Mouse (Mus musculus) CH12.LX (cell line): ENCODE results near the gene Dclre1b. TPM values are rescaled to one million over a fixed set of nuclear protein-coding genes. Genes with fewer than 3 reads are reported as not detected.

Source experiments
- DNase-seq: peaks from one replicate; pipeline ENCODE4 v3.0.0-alpha.2; 2013; ENCODE audit errors: extremely low read depth
- H3K27ac ChIP-seq: 2 replicates; pipeline ENCODE4 v1.5.1; 2012; ENCODE audit warnings: low read depth, mild to moderate bottlenecking, control low read depth, moderate library complexity; ENCODE audit not compliant: insufficient read depth
- H3K27me3 ChIP-seq: replicated peaks from 2 replicates; pipeline ENCODE3; 2012; ENCODE audit warnings: inconsistent platforms
- H3K36me3 ChIP-seq, 2 experiments: replicated peaks in 1 of 2; 2 replicates each; pipeline versions ENCODE3 to v1.6.1; 2012; ENCODE audit warnings: inconsistent platforms in 1 of 2, low read length in 1 of 2, mild to moderate bottlenecking in 1 of 2, mixed read lengths in 1 of 2, moderate library complexity in 1 of 2; ENCODE audit not compliant: control insufficient read depth in 1 of 2, insufficient read depth in 1 of 2
- H3K4me1 ChIP-seq, 2 experiments: 2 replicates each; pipeline ENCODE4 v1.6.1; 2012; ENCODE audit warnings: inconsistent platforms in 1 of 2, moderate library complexity in 1 of 2; ENCODE audit not compliant: insufficient read depth in 2 of 2, control insufficient read depth in 1 of 2
- H3K4me2 ChIP-seq: 2 replicates; pipeline ENCODE4 v1.6.1; 2012; ENCODE audit warnings: low read depth, mild to moderate bottlenecking, control low read depth; ENCODE audit not compliant: poor library complexity, insufficient read depth, severe bottlenecking
- H3K4me3 ChIP-seq, 3 experiments: fragments of 150-350 bp in 1 of 3; sonication (generic) in 1 of 3; replicated peaks in 1 of 3; 2 replicates each; pipeline versions ENCODE3 to v1.5.1; 2011 to 2012; ENCODE audit warnings: low read depth in 2 of 3, low read length in 2 of 3, mild to moderate bottlenecking in 2 of 3, moderate library complexity in 2 of 3, control low read depth in 1 of 3, improper control_type of control experiment in 1 of 3, inconsistent platforms in 1 of 3, mixed read lengths in 1 of 3; ENCODE audit not compliant: poor library complexity in 1 of 3
- H3K79me2 ChIP-seq: replicated peaks from 2 replicates; pipeline ENCODE4 v1.6.1; 2012; ENCODE audit warnings: mild to moderate bottlenecking, moderate library complexity; ENCODE audit not compliant: control insufficient read depth, poor library complexity, insufficient read depth, severe bottlenecking; ENCODE audit errors: extremely low read depth
- H3K9ac ChIP-seq: 2 replicates; pipeline ENCODE4 v1.6.1; 2012; ENCODE audit warnings: low read depth, mild to moderate bottlenecking, control low read depth, moderate library complexity; ENCODE audit not compliant: insufficient read depth
- H3K9me3 ChIP-seq: replicated peaks from 2 replicates; pipeline ENCODE3; 2012; ENCODE audit warnings: low read length, inconsistent platforms, mixed read lengths
- BHLHE40 ChIP-seq: IDR thresholded peaks from 2 replicates; pipeline ENCODE4 v1.6.1; 2011; ENCODE audit warnings: mild to moderate bottlenecking, low read depth, low read length, improper control_type of control experiment
- CHD2 ChIP-seq: IDR thresholded peaks from 2 replicates; pipeline ENCODE4 v1.6.1; 2011; ENCODE audit warnings: low read length, improper control_type of control experiment
- CTCF ChIP-seq, 2 experiments: IDR thresholded peaks in 1 of 2; conservative IDR thresholded peaks in 1 of 2; 2 replicates each; pipeline ENCODE4 v1.5.1; 2011 to 2012; ENCODE audit warnings: low read depth in 2 of 2, low read length in 2 of 2, improper control_type of control experiment in 1 of 2, inconsistent platforms in 1 of 2, mild to moderate bottlenecking in 1 of 2, moderate library complexity in 1 of 2
- E2F4 ChIP-seq: IDR thresholded peaks from 2 replicates; pipeline ENCODE4 v1.6.1; 2011; ENCODE audit warnings: low read depth, low read length, improper control_type of control experiment; ENCODE audit not compliant: insufficient replicate concordance
- ELF1 ChIP-seq: IDR thresholded peaks from 2 replicates; pipeline ENCODE4 v1.6.1; 2014; ENCODE audit warnings: low read depth, mild to moderate bottlenecking, inconsistent platforms, low read length, improper control_type of control experiment
- HCFC1 ChIP-seq: IDR thresholded peaks from 2 replicates; pipeline ENCODE4 v1.6.1; 2012; ENCODE audit warnings: low read depth, mild to moderate bottlenecking, inconsistent platforms, low read length, improper control_type of control experiment
- IRF4 ChIP-seq: IDR thresholded peaks from 2 replicates; pipeline ENCODE4 v1.6.1; 2014; ENCODE audit warnings: low read depth, mild to moderate bottlenecking, inconsistent platforms, low read length, improper control_type of control experiment
- JUN ChIP-seq: IDR thresholded peaks from 2 replicates; pipeline ENCODE4 v1.6.1; 2011; ENCODE audit warnings: low read depth, mild to moderate bottlenecking, low read length, improper control_type of control experiment, moderate library complexity; ENCODE audit not compliant: insufficient read depth
- JUND ChIP-seq: conservative IDR thresholded peaks from 2 replicates; pipeline ENCODE4 v1.6.1; 2011; ENCODE audit warnings: low read depth, low read length, improper control_type of control experiment
- KAT2A ChIP-seq: IDR thresholded peaks from 2 replicates; pipeline ENCODE4 v1.6.1; 2012; ENCODE audit warnings: low read length, improper control_type of control experiment, inconsistent platforms; ENCODE audit not compliant: insufficient replicate concordance
- MAFK ChIP-seq: IDR thresholded peaks from 2 replicates; pipeline ENCODE4 v1.6.1; 2011; ENCODE audit warnings: low read length, improper control_type of control experiment; ENCODE audit not compliant: insufficient replicate concordance
- MAX ChIP-seq: IDR thresholded peaks from 2 replicates; pipeline ENCODE4 v1.6.1; 2011; ENCODE audit warnings: low read length, improper control_type of control experiment
- MAZ ChIP-seq: IDR thresholded peaks from 2 replicates; pipeline ENCODE4 v1.6.1; 2012; ENCODE audit warnings: low read depth, mild to moderate bottlenecking, inconsistent platforms, low read length, improper control_type of control experiment, moderate library complexity
- MYC ChIP-seq: IDR thresholded peaks from 2 replicates; pipeline ENCODE4 v1.6.1; 2011; ENCODE audit warnings: low read depth, mild to moderate bottlenecking, improper control_type of control experiment, low read length
- NELFE ChIP-seq: IDR thresholded peaks from 2 replicates; pipeline ENCODE4 v1.6.1; 2011; ENCODE audit warnings: low read depth, low read length, improper control_type of control experiment
- NRF1 ChIP-seq: IDR thresholded peaks from 2 replicates; pipeline ENCODE4 v1.6.1; 2014; ENCODE audit warnings: low read depth, mild to moderate bottlenecking, inconsistent platforms, low read length, improper control_type of control experiment, moderate library complexity
- PAX5 ChIP-seq: IDR thresholded peaks from 2 replicates; pipeline ENCODE4 v1.6.1; 2012; ENCODE audit warnings: low read length, inconsistent platforms, mixed read lengths
- POLR2A ChIP-seq: IDR thresholded peaks from 2 replicates; pipeline ENCODE4 v1.6.1; 2011; ENCODE audit warnings: low read depth, mild to moderate bottlenecking, improper control_type of control experiment, low read length
- POLR2AphosphoS2 ChIP-seq: IDR thresholded peaks from 2 replicates; pipeline ENCODE4 v1.6.1; 2011; ENCODE audit warnings: low read depth, low read length, improper control_type of control experiment
- RAD21 ChIP-seq: IDR thresholded peaks from 2 replicates; pipeline ENCODE4 v1.6.1; 2011; ENCODE audit warnings: low read depth, mild to moderate bottlenecking, low read length, improper control_type of control experiment, moderate library complexity
- RCOR1 ChIP-seq: conservative IDR thresholded peaks from 2 replicates; pipeline ENCODE4 v1.6.1; 2012; ENCODE audit warnings: low read depth, mild to moderate bottlenecking, inconsistent platforms, low read length, improper control_type of control experiment
- SIN3A ChIP-seq: IDR thresholded peaks from 2 replicates; pipeline ENCODE4 v1.6.1; 2012; ENCODE audit warnings: low read length, improper control_type of control experiment, inconsistent platforms
- SMC3 ChIP-seq: IDR thresholded peaks from 2 replicates; pipeline ENCODE4 v1.6.1; 2011; ENCODE audit warnings: low read depth, low read length, improper control_type of control experiment
- TBP ChIP-seq: conservative IDR thresholded peaks from 2 replicates; pipeline ENCODE4 v1.6.1; 2011; ENCODE audit warnings: low read depth, low read length, improper control_type of control experiment
- TCF12 ChIP-seq: IDR thresholded peaks from 2 replicates; pipeline ENCODE4 v1.6.1; 2014; ENCODE audit warnings: low read depth, mild to moderate bottlenecking, inconsistent platforms, low read length, improper control_type of control experiment
- UBTF ChIP-seq: IDR thresholded peaks from 2 replicates; pipeline ENCODE4 v1.6.1; 2012; ENCODE audit warnings: low read depth, mild to moderate bottlenecking, inconsistent platforms, low read length, improper control_type of control experiment, moderate library complexity
- USF2 ChIP-seq: conservative IDR thresholded peaks from 2 replicates; pipeline ENCODE4 v1.6.1; 2011; ENCODE audit warnings: low read depth, low read length, improper control_type of control experiment
- ZKSCAN1 ChIP-seq: IDR thresholded peaks from 2 replicates; pipeline ENCODE4 v1.6.1; 2012; ENCODE audit warnings: low read depth, inconsistent platforms, low read length, improper control_type of control experiment, borderline replicate concordance
- ZMIZ1 ChIP-seq: IDR thresholded peaks from 2 replicates; pipeline ENCODE4 v1.6.1; 2012; ENCODE audit warnings: low read depth, mild to moderate bottlenecking, inconsistent platforms, low read length, improper control_type of control experiment
- ZNF384 ChIP-seq: IDR thresholded peaks from 2 replicates; pipeline ENCODE4 v1.6.1; 2012; ENCODE audit warnings: low read depth, low read length, improper control_type of control experiment, inconsistent platforms
- dilution Hi-C: fragments of 300-500 bp; cut with MboI; formaldehyde crosslinking; loops from 2 replicates; pipeline ENCODE4 v1.14.3; 2020; ENCODE audit warnings: low sequenced_read_pairs; ENCODE audit not compliant: extremely low pct_unique_long_range_greater_than_20kb, extremely low pct_ligation_motif_present
- in situ Hi-C: fragments of 300-500 bp; cut with MboI; formaldehyde crosslinking; loops from 3 replicates; pipeline ENCODE4 v1.14.3; 2019; ENCODE audit warnings: low sequenced_read_pairs, low pct_ligation_motif_present, low pct_unique_long_range_greater_than_20kb, mixed read lengths
- polyA plus RNA-seq: library from polyadenylated mRNA; unstranded; fragments of >175 nt; gene quantifications from 2 replicates; pipeline ENCODE4 v1.2.1, GENCODE M21; 2012; ENCODE audit warnings: low read depth; ENCODE audit not compliant: insufficient read length
- total RNA-seq, 2 experiments: library from RNA; depleted of rRNA; stranded (reverse); fragments of 300-350 nt in 1 of 2; fragments of >200 nt in 1 of 2; gene quantifications; 2 replicates each; pipeline ENCODE4 v1.2.3; 2012 to 2014

Gene Dclre1b
- total and polyA plus RNA-seq, 3 experiments: 10.2 to 32.2 (median 16.7) TPM

- H3K4me3 ChIP-seq: peak overlapping the region; percentile 63 to 87 (median 64)
- peak; percentile 82 for DNase-seq
- TF ChIP-seq JUN: no peak
- TF ChIP-seq BHLHE40: peak; percentile 62
- no peak for TF ChIP-seq RCOR1
- TF ChIP-seq TBP: peak; percentile 82
- TF ChIP-seq CTCF (conservative IDR thresholded peaks at IDR 0.05 in 1 of 2, IDR thresholded peaks at IDR 0.05 in 1 of 2; ENCODE audit: low read depth in 2 of 2, low read length in 2 of 2): peak in 1 of 2 experiments; percentile 15; a peak in 1 of 4 replicates
- peak; percentile 68 for TF ChIP-seq ELF1
- no peak for TF ChIP-seq KAT2A
- TF ChIP-seq MYC: peak; percentile 60; the same call in 1 of the 2 replicates
- no peak for TF ChIP-seq MAZ
- TF ChIP-seq PAX5: no peak
- TF ChIP-seq MAX: peak; percentile 5
- peak; percentile 31; the same call in 1 of the 2 replicates for TF ChIP-seq JUND
- TF ChIP-seq SMC3: peak; percentile 2; the same call in 1 of the 2 replicates
- TF ChIP-seq IRF4: peak; percentile 67; the same call in 1 of the 2 replicates
- TF ChIP-seq E2F4: no peak
- peak; percentile 51; the same call in 1 of the 2 replicates for TF ChIP-seq TCF12
- no peak for TF ChIP-seq MAFK
- TF ChIP-seq POLR2A: peak; percentile 75
- H3K36me3 ChIP-seq: peaks cover 4 to 19% of the 10 kb centered on the region in 2 experiments
- dilution Hi-C loops: no loop called here
- H3K9ac ChIP-seq: peak overlapping the region; percentile 85
- H3K4me1 ChIP-seq: peaks cover 5 to 14% of the 10 kb centered on the region in 2 experiments; a peak in 3 of 4 replicates
- H3K79me2 ChIP-seq: peaks cover 30% of the 10 kb centered on the region
- no peaks in the 10 kb centered on the region for H3K27me3 ChIP-seq
- peak overlapping the region; percentile 83 for H3K27ac ChIP-seq
- H3K4me2 ChIP-seq: peak overlapping the region; percentile 66
- in situ Hi-C loops: loop anchor here (25.0 kb wide), 1 partner anchor 251 kb away; no protein-coding TSS in a partner anchor
- H3K9me3 ChIP-seq: peaks cover 13% of the 10 kb centered on the region
Measured at GRCm38 (mm10) chr3:103835951-103836310, 26.7 kb upstream of the Dclre1b start.

GRCm38 (mm10) chr3:103835272-103835950 lies 26.2 kb upstream of the Dclre1b start:
- peaks cover 4 to 16% of the 10 kb centered on the region in 2 experiments for H3K36me3 ChIP-seq
- peak overlapping the region; percentile 0; the same call in 1 of the 2 replicates for H3K9ac ChIP-seq
- dilution Hi-C loops: no loop called here
- H3K27ac ChIP-seq: peak overlapping the region; percentile 22; the same call in 1 of the 2 replicates
- peak; percentile 75 for DNase-seq
- in situ Hi-C loops: loop anchor here (25.0 kb wide), 1 partner anchor 252 kb away; no protein-coding TSS in a partner anchor
- H3K79me2 ChIP-seq: peaks cover 27% of the 10 kb centered on the region
- peaks cover 5 to 18% of the 10 kb centered on the region in 2 experiments; a peak in 3 of 4 replicates for H3K4me1 ChIP-seq
- peak overlapping the region in 1 of 3 experiments; percentile 64 for H3K4me3 ChIP-seq
- H3K9me3 ChIP-seq: peaks cover 9% of the 10 kb centered on the region
- peak overlapping the region; percentile 66 for H3K4me2 ChIP-seq
- no peaks in the 10 kb centered on the region for H3K27me3 ChIP-seq
- TF ChIP-seq HCFC1 (peak; percentile 20; the same call in 1 of the 2 replicates), RCOR1 (0 out of 2 replicates have a peak, but pooled peaks have one; percentile 31), E2F4 (no peak), NRF1 (peak; percentile 81), MAZ (0 out of 2 replicates have a peak, but pooled peaks have one; percentile 54), ZMIZ1 (0 out of 2 replicates have a peak, but pooled peaks have one; percentile 6), RAD21 (no peak), CHD2 (no peak), JUND (peak; percentile 62), MAX (peak; percentile 76), NELFE (no peak), KAT2A (no peak), POLR2A (no peak), USF2 (no peak), MYC (peak; percentile 87), ZNF384 (no peak), SIN3A (peak; percentile 77), ZKSCAN1 (no peak), UBTF (no peak), POLR2AphosphoS2 (no peak)
